Mouse (Mus musculus) left cerebral cortex, postnatal 25 days (tissue): ENCODE results near the gene Agfg2. TPM values are rescaled to one million over a fixed set of nuclear protein-coding genes. Genes with fewer than 3 reads are reported as not detected.
"Not testable (repeated sequence)": the region's sequence is repeated elsewhere in the genome, so short reads cannot be mapped to it uniquely, and the experiment has no call there.

Source experiments
- DNase-seq, 2 experiments: peaks; one replicate each; pipeline ENCODE4 v3.0.0; 2022; ENCODE audit warnings: low spot score in 2 of 2, mixed read lengths in 1 of 2
- intact Hi-C: fragments of 180-260 bp; cut with DNase I; formaldehyde crosslinking; loops from one replicate; pipeline ENCODE4 v1.15.1; 2025
- total RNA-seq, 2 experiments: library from RNA; stranded (reverse); gene quantifications; 2 replicates each; pipeline ENCODE4 v1.2.3; 2021

Gene Agfg2
- total RNA-seq, 2 experiments from 2014 or later: 40.0 to 43.9 TPM

DNA sequence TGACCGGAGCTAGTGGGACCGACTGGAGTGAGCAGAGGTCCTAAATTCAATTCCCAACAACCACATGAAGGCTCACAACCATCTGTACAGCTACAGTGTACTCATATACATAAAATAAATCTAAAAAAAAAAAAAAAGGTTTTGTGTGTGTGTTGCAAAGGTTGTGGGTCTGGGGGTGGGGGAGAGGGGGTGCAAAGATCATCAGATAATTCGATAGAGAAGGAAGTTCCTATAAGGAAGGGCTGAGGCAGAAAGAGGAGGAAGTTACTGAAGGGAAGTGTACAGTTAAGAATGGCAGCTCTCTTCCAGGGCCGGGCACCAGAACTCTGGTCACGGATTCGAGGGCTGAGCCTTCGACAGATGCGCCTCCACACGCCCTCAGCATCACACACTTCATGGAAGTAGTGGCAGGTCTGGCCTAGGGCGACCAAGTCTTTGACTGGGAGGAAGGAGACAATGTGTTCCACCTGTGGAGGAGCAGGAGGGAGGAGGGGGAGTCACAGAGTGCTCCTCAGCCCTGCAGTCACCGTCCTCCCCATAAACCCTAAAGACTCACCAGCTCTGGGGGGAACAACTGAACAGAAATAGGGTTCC is 60.5 kb downstream of the Agfg2 start:
- intact Hi-C loops: no loop called here
- no peak for DNase-seq

DNA sequence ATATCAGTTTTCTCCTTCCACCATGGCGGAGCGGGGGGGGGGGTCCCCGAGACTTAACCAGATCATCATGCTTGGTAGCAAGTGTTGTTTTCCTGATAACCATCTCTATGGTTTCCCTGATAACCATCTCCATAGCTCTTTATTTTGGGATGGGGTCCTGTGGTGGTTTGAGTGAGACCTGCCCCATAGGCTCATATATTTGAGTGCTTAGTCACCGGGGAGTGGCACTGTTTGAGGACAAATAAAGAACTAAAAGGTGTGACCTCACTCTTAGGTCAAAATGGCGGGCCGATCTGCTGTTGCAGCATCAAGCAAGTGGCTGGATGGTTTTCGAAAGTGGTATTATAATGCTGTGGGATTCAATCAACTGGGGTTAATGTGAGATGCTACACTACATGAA is 69.2 kb downstream of the Agfg2 start:
- no peak for DNase-seq
- intact Hi-C loops: no loop called here

DNA sequence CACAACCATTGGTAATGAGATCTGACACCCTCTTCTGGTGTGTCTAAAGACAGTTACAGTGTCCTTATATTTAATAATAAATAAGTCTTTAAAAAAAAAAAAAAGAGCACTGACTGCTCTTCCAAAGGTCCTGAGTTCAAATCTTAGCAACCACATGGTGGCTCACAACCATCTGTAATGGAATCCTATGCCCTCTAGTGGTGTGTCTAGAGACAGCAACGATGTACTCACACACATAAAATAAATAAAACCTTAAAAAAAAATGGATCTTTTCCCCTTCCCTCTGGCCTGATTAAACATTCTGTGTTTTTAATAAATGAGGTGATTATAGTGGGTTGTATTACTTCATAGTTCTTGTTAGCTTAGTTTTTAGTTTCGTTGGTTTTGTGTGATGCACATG is 69.6 kb downstream of the Agfg2 start:
- DNase-seq, intact Hi-C loops: not testable (repeated sequence)

GRCm38 (mm10) chr5:137613550-137613949 is 71.0 kb downstream of the Agfg2 start, which contains the start of gene Pcolce:
Gene Pcolce, minus strand, starts transcription at chr5:137613784.
- DNase-seq: no peak
- intact Hi-C loops: no loop called here

DNA sequence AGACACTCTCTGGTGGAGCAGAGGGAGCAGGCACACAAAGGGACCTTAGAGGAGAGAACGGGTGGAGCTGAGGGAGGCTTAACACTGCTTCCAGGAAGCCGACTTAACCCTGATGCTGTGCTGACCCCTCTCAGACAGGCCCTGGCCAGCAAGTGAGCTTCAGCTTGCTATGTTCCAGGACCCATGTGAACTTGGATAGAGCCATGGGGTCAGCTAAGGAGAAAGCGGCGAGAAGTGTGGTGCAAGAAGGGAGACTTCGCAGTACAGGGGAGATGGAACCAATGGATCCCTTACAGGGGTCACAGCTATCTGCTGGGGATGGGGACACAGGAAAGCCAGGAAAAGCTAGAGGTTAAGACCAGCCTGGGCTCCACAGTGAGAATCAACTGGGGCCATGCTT is 71.5 kb downstream of the Agfg2 start:
- intact Hi-C loops: no loop called here
- DNase-seq: no peak

DNA sequence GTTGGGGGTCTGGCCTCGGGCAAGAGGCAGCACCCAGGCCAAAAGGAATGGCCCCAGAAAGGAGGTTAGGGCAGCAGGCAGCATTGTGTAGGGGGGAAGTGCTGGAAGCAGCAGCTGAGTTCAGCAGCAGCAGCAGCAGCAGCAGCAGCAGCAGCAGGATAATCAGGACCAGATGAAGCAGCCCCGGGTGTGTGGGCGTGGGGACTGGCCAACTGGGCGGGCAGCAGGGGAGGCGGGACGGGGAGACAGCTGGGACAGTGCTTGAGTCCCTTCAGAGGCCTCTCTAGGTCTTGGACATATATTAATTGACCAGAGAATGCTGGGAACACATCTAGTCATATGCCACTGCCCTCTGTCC is 73.3 kb downstream of the Agfg2 start:
- DNase-seq: no peak
- intact Hi-C loops: no loop called here

DNA sequence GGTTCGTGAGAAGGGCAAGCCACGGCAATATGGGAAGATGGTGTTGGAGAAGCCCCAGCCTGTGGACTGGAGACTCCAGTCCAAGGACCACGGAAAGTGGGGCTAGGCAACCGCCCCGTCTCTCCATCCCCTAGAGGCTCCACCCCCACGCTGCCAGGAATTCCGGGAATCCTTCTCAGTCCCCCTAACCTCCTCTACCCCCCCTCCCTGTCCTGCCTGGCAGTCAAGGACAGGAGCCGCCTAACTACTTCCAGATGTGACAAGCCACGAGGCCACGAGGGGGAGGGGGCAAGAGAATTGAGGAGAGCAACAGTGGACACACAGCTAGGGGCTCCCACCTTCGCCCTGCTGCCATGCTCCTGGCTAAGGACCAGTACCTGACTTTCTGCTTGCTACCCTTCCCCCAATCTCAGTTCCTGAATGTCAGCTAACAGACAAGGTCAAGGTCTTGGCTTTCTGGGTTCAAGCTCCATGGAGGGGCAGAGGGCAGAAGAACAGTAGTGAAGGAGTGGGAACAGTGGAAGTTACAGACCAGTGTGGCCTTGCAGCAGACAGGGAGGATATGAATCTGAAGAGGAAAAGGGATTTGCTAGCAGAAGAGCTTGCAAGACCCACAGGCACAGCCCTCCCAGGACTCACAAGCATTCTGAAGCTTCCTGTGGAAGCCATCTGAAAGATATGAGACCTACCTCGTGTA is 73.8 kb downstream of the Agfg2 start:
- intact Hi-C loops: no loop called here
- DNase-seq: no peak

DNA sequence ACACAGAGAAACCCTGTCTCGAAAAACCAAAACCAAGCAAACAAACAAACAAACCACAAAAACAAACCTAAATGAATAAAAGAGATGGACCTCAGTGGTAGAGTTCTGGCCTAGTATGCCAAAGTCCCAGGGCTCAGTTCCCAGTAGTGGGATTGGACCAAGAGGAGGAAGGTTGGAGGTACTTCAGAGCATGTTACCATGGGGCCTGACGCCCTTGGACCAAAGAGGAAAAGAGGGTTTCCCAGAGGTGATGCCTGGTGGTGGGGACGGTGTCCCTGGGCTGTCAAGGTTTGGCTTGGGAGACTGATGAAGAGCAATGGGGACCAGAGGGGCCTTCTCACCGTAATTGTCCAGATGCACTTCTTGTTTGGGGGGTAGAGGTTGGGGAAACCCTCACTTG is 74.5 kb downstream of the Agfg2 start:
- intact Hi-C loops: no loop called here
- no peak for DNase-seq

- intact Hi-C loops: no loop called here
- no peak for DNase-seq
These were observed 75.2 kb downstream of the Agfg2 start for GRCm38 (mm10) chr5:137609292-137609691.

DNA sequence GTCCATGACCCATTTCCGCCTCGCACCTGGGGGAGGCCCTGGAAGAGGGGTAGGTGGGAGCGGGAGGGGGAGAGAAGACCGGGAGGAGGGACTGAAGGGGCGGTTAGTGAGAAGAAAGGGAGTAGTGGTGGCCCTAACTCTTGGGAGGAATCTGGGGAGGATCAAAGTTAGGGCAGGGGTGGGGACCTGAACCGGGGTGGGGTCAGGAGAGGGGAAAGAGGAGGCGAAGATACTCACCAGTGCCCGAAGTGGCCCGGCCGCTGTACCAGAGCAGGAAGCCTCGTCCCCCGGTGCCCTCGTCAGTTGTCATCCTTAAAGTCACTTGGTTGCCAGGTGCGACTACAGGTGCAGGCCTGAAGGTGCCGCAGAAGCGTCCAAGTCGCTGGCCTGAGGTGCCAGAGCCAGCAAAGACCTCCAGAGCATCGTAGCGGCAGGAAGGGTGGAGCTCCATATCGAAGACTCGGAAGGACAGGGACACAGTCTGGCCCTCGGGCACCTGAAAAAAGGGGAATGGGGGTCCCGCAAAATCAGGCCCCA is 75.8 kb downstream of the Agfg2 start:
- DNase-seq: no peak
- intact Hi-C loops: no loop called here

DNA sequence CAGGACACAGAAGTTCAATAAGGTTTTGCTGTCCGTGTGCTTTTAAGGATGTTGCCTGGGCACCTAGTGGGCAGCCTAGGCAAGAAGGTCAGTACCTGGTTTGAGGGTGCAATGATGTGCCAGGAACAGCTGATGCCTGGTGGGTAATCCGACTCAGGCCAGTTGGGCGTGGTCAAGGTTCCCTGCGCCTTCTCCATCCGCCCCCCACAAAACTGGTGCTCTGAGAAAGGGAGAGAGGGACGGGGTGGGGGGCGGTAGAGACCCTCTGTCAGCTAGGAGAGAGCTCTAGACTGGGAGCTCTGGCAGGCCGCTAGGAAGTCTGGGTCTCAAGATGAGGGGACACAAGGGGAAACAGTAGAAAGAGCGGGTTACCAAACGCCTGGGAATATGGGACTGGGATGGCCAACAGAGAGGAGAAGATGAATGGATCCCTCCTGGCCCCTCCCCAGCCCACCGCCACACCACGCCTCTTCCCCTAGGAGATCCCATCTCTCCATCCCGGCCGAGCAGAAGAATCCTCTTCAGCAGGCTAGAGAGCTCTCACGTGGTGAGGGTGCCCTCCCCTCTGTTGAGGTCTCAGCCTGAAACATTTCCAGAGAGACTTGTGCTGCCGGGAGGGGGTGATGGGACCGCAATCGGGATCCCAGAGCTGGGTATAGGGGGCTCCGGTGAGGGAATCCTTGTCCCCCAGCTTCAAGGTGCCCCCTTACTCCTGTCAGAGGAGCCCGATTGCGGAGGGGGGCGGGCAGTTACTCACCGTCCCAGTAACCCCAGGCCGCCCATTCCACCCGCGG is 76.5 kb downstream of the Agfg2 start:
- DNase-seq: no peak
- intact Hi-C loops: no loop called here

- intact Hi-C loops: loop anchor here (2.0 kb wide), 2 partner anchors 27 to 69 kb away; partner anchors contain the start of genes Epo, Fbxo24, Gm20605 and Gnb2
- DNase-seq: no peak
These were observed 83.2 kb downstream of the Agfg2 start for GRCm38 (mm10) chr5:137601365-137601729.

GRCm38 (mm10) chr5:137600619-137601364 is 83.7 kb downstream of the Agfg2 start, which contains the start of gene Mospd3:
Gene Mospd3, minus strand, starts transcription at chr5:137601058.
- intact Hi-C loops: loop anchor here (2.0 kb wide), 2 partner anchors 28 to 68 kb away; partner anchors contain the start of genes Epo, Fbxo24, Gm20605 and Gnb2
- peak; percentile 95 to 98 for DNase-seq

Other genes with a start within 250 kb of the Agfg2 start
- gene Zan, start 207.7 kb downstream of the Agfg2 start, total RNA-seq: under 1 TPM; 0.16 to 0.32 TPM
- gene Pop7, start 182.2 kb downstream of the Agfg2 start, total RNA-seq: 10 to 100 TPM; 30.2 to 37.0 TPM
- 10 to 100 TPM; 39.9 to 48.6 TPM for gene Gigyf1, start 166.2 kb downstream of the Agfg2 start, total RNA-seq
- not detected for gene Epo, start 151.5 kb downstream of the Agfg2 start, total RNA-seq
- gene Gnb2, start 151.2 kb downstream of the Agfg2 start, total RNA-seq: 100 to 1,000 TPM; 662 to 684 TPM
- 100 to 1,000 TPM; 109 to 118 TPM for gene Actl6b, start 131.2 kb downstream of the Agfg2 start, total RNA-seq
- gene Tfr2, start 114.9 kb downstream of the Agfg2 start, total RNA-seq: 1 to 10 TPM; 8.1 to 8.9 TPM
- 10 to 100 TPM; 18.2 to 22.2 TPM for gene Mospd3, start 83.7 kb downstream of the Agfg2 start, total RNA-seq
- gene Pcolce, start 70.9 kb downstream of the Agfg2 start, total RNA-seq: 10 to 100 TPM; 12.1 to 13.7 TPM
- under 1 TPM; 0.18 to 0.21 TPM for gene Fbxo24, start 55.7 kb downstream of the Agfg2 start, total RNA-seq
- gene Lrch4, start 55.6 kb downstream of the Agfg2 start, total RNA-seq: 10 to 100 TPM; 12.2 to 13.5 TPM
- gene Gm20605, start 55.6 kb downstream of the Agfg2 start, total RNA-seq: 10 to 100 TPM in 1 of 2 experiments, 1 to 10 TPM in 1; 9.2 to 11.8 TPM
- gene Sap25, start 43.4 kb downstream of the Agfg2 start, total RNA-seq: 1 to 10 TPM; 2.3 to 4.7 TPM
- under 1 TPM in 1 of 2 experiments, not detected in 1; 0.32 TPM for gene Irs3, start 39.0 kb downstream of the Agfg2 start, total RNA-seq
- 10 to 100 TPM; 69.0 to 73.4 TPM for gene Nyap1, start 56.9 kb upstream of the Agfg2 start, total RNA-seq
- 100 to 1,000 TPM; 173 to 195 TPM for gene Tsc22d4, start 61.0 kb upstream of the Agfg2 start, total RNA-seq
- gene Ppp1r35, start 94.1 kb upstream of the Agfg2 start, total RNA-seq: 10 to 100 TPM; 23.4 to 27.1 TPM
- gene Mepce, start 102.9 kb upstream of the Agfg2 start, total RNA-seq: 10 to 100 TPM; 41.4 to 45.0 TPM
- gene Zcwpw1, start 103.1 kb upstream of the Agfg2 start, total RNA-seq: 1 to 10 TPM; 4.6 to 6.7 TPM
- gene Pilra, start 151.6 kb upstream of the Agfg2 start, total RNA-seq: 1 to 10 TPM in 1 of 2 experiments, under 1 TPM in 1; 0.92 to 1.2 TPM
- gene Pilrb1, start 173.4 kb upstream of the Agfg2 start, total RNA-seq: not detected
- not detected for gene Pilrb2, start 187.1 kb upstream of the Agfg2 start, total RNA-seq
- gene Cyp3a13, start 236.9 kb upstream of the Agfg2 start, total RNA-seq: under 1 TPM; 0.11 to 0.18 TPM